Mouse (Mus musculus): ENCODE results near the gene Nipal1. TPM values are rescaled to one million over a fixed set of nuclear protein-coding genes. Genes with fewer than 3 reads are reported as not detected.
A peak's percentile ranks its signal among the peaks of the same experiment; 100 is the strongest.

Nipal1 gene
- total RNA-seq (2022): 1 to 10 TPM in 1 of 4 experiments, under 1 TPM in 3; 0.24 to 3.5 (median 0.60) TPM

DNA sequence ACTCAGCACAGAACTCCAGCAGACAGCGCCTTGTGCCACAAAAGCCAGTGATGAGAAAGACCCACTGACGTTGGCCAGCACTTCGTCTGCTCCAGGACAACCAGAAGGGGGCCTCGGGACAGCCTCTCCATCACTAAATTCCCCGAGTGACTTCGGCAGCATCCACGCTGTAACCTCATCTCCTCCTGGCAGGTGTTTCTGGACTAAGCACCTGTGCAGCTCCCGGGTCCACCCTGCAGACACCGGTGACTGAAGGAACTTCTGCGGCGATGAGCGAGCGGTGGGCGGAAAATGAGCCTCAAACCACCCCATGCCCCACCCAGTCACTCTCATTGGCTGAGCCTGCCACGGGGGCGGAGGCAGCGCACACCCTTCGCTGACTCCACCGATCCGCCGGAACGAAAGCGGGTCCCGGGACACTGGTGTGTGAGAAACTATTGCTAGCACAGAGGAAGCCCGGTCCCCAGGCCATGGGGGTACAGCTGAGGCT, at the start of gene Nipal1:
Nipal1 (plus strand) TSS at position 378 of the 490 bp plus-strand sequence.
- DNase-seq: peak; percentile 36

DNA sequence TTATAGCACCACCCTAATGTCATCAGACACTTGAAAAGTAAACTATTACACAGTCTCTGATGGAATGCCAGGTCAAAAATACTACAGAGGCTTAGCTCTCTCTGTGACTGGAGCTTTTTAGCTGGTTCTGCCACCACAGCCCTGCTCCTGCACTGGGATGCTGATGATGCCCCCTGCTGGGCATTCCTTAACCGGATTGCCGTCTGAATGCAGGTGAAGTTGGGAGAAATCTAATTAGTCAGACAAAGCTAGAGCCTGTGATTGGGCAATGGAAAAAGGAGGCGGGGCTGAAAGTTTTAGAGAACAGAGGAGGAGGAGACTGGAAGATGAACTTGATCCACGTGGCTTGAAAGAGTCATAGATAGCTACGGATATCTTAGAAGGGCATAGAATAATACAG, 46.6 kb upstream of the Nipal1 start:
- peak; percentile 31 for DNase-seq

DNA sequence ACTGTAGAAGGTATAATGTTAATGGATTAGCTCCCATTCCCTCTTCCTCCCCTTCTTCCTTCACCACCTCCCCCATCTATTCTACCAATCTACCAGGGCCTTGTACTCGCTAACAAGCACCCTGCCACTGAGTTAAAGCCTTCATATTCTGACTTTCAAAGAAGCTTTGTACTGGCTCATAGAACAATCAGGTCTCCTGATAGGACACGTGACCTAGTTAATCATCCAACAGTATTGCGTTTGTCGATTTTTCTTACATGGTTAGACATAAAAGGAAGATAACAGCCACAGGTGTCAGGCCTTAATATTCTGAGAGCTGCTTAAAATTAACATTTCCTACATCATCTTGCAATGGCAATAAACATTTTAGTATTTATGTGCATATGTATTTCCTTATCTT, 44.5 kb upstream of the Nipal1 start:
- no peak for DNase-seq

DNA sequence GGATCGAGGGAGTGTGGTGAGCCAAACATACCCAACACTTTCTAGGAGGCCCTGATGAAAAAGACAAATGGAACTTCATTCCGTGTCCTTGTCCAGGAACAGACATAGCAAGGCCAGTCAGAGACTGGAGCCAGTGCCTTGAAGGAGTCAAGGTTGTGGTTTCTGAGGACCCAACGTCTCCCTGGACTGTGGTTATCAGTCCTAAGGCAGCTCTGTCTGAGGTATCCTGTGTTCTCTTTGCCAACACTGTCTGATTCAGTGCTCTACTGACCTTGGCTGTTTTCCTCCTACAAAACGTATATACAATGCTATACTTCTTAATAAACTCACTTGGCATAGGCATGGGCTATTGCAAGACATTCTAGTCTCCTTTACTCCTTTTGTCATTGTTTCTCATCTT, 30.2 kb upstream of the Nipal1 start:
- DNase-seq: peak; percentile 6

DNA sequence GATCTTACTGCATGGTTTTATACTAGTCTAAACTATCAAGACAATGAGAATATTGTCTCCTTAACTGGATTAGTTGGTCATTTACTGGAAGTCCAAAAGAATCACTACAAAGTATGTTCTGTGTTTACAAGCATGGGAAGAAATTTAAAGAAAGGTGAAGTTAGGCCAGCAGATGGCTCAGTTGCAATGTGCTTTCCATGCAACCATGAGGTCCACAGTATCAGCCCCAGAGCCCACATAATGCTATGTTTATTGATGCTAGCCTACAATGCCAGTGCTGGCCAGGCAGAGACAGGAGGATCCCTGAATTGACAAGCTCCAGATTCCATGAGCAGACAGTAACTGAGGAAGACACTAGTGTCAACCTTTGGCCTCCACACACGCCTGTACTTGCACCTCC, 26.6 kb upstream of the Nipal1 start:
- no peak for DNase-seq

DNA sequence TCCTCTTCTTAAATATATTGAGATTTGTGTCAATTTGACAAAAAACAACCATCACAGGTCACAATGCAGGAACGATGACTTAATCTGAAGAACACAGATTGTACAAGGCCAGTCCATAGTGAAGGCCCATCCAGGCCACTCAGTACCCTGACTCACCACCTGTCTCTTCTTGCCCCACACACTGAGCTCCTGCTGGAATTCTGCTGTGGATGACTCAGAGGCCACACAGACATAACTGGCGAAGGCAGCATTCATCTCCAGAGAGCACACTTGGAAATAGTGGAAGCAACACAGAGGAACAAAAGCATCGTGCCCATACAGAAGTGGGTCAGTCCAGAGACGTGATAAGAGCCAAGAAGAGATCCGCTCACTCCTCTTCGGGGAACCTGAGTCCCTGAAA, 17.6 kb upstream of the Nipal1 start:
- peak; percentile 61 for DNase-seq

DNA sequence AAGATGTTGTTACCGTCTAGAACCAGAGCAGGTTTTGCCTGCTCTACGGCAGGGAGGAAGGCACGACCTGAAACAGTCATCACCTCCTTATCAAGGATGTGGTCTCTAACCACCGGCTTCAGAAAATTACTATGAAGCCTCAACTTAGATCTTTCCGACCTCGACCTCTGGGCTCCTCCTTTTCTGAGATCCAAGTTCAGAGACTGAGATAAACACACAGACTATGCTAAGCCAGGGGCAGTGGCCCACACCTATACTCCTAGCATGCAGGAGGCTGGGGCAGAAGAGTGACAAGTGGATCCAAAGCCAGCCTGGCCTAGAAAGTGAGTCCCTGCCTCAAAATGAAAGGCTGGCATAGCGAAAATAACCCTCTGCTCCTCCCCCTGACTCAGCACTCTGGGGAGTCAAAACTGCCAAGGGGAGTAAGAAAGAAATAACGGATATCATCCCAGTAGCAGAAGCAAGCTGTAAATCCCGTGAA, 12.8 kb upstream of the Nipal1 start:
- DNase-seq: no peak

DNA sequence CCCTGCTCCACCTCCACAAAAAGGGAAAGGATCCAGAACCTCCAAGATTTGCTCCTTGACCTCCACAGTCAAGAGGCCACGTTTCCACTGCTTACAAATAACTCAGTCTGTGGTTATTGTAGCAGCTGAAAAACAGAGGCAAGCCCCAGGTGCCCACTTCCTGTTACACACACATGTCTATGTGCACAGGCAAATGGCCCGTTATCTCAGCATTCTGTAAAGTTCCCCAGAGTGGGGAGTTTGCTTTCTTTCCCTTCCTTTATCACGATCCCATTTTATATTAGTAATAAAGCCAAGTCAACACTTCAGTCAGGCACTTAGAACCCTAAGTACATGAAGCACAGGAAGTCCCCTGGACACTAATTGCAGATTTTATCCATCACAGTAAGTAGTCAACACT, 11.5 kb upstream of the Nipal1 start:
- no peak for DNase-seq

DNA sequence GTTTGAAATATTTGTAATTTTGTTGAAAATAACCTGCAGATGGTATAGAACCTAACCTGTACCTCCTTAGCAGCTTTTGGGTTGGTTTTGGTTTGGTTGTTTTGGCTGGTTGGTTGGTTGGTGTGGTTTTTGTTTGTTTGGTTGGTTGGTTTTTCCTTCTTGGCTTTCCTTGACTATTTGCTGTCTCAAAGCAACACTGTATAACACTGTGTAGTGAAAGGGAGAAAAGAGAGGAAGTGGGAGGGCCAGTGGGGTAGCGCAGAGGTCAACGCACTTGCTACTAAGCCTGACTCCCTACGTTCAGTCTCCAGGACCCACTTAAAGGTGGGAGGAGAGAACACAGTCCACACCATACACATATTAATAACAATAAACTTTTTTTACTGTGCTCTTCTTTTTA, 11.0 kb upstream of the Nipal1 start:
- no peak for DNase-seq

DNA sequence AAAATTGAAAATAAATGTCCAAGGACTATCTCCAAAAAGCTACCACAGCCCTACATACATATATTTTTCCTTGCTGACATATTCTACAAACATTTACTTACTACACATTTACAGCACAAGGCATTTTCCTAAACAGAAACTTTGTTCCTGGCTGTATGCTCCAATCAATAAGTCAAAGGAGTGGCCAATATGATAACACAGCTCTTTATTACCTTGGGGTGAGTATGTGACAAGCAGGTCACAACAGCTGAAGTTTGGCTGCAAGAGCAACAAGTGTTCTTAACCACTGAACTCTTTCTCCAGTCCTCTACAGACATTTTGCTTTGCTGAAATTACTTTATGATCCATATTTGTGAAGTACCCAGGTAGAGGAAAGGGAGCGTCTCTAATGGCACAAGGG, 7.5 kb upstream of the Nipal1 start:
- DNase-seq: no peak

DNA sequence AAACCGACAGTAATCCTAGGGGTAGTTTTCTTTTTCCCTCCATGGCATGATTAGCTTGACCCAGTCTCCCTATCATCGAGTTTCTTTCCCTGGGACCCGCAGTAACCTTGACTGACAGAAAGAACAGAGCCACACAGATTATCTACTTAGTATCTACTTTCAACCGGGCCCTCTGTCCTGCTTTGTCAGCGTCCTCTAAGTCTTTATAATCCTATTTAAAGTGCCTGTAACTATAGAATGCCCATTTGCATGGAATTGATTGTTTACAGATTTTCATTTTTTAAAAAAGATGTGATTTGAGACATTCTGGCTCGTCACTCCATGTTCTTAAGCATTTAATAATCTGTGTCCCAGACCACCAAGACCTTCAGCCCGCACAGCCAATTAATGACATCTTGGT, 3.9 kb upstream of the Nipal1 start:
- no peak for DNase-seq

DNA sequence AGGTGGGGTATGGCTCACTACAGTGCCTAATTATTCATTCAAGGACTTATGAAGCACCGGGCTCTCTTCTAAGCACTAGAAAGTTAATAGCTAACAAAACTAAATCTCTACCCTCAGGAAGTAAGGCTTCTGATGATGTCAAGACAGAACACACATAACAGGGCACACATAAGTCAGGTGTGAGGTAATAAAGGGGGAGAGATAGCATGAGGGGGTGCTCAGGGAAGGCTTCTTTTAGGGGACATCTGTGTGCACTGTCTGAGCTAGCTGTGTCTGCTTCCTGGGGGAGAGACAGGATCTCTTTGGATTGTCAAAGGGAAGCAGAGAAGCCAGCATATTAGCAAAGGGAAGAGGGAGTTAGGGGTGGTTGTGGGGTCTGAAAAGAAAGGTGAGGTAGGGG, 3.4 kb upstream of the Nipal1 start, which contains the start of gene Cnga1:
Cnga1 (minus strand) TSS at position 101 of the 400 bp plus-strand sequence.
- no peak for DNase-seq

DNA sequence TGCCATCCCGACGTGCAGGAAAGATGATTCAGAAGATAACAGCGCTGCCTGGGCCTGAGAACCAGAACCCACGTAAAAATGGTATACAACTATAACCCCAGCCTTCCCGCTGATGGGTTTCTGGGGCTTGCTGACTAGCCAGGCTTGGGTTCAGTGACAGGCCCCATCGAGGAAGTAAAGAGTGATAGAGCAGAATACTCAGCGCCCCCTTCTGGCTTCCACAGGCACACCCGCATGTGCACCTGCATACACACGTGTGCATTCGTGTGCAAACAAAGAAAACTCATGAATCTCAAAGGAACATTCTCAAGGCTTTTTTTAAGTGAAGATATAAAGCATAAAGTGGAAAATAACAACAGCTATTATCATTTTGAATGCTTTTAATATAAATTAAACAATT, 1.5 kb upstream of the Nipal1 start:
- DNase-seq: no peak

DNA sequence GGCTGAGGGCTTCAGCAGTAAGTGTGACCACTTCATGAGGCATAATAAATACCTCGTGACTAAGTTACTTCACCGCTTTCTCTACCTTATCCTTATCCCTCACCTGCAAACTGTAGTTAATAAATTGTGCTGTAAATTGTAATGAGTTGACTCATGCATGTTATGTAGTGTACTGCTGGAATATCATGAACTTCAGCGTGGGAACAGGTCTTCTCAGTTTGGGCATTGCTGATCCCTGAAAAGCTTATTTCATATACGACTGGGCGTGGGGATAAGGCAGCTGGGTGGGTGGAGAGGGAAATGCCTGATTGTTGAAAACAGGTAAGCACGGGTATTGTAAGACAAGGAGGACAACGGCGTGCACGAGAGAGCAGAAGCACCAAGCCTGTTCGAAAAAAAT, 599 bp upstream of the Nipal1 start:
- no peak for DNase-seq

DNA sequence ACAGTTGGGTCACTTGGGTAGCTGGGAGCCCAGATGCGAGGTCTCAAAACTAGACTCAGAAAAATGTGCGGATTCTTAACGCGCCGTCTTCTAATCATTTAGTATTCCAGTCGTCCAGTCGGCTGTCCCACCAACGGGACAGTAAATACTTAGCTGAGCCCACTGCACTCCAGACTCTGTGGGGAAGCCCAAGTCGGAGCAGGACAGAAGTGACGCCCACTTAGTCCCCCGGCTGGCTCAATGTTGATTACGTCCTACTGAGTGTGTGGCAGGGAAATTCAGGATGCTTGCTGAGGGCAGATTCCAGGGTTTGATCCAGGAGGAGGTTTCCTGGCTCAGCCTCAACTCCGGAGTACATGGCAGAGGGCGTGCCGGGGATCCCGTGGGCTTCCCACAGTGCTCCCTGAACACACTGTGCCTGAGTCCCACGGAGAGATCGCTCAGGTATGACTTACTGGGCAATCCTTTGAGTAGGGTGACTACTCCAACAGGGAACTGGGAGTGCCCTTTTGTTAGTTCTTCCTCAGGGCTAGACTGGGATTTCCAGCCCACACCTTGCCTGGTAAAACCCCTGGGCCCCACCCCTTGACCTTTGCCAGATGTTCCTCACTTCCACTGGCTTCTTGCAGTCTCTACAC, 482 bp downstream of the Nipal1 start:
- DNase-seq: no peak

DNA sequence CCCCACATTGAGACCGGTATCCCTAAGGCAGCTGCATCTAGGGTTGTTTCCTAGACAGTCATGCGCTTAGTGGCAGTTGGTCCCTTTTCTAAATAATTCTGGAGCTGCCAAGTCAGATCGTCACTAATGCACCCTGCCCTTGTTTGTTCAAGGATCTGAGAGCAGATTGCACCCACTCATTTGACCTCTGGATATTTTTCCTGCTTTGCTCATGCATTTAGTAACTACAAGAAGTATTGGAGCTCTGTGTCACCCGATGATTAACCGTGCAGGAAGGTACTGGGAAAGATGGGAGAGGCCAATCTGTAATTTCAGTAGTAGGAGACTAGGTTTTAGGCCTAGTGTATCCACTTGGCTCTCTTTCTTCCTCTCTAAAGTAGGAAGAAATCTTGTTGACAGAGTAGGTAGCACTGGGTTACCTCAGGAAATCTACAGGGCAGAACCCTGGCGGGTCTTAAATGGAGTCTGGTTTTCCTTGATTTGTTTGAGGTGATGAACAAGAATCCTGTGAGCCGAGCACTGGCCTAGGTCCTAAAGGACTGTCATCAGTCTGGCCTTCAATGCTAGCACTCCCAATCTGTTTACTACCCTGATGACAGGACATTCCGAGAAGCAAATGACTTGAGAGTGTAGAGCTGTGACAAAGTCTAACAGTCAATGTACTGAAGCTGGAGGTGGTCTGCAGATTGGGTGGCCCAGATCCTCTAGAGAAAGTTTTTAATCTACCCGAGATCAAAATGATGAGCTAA, 1.6 kb downstream of the Nipal1 start:
- DNase-seq: peak; percentile 34

DNA sequence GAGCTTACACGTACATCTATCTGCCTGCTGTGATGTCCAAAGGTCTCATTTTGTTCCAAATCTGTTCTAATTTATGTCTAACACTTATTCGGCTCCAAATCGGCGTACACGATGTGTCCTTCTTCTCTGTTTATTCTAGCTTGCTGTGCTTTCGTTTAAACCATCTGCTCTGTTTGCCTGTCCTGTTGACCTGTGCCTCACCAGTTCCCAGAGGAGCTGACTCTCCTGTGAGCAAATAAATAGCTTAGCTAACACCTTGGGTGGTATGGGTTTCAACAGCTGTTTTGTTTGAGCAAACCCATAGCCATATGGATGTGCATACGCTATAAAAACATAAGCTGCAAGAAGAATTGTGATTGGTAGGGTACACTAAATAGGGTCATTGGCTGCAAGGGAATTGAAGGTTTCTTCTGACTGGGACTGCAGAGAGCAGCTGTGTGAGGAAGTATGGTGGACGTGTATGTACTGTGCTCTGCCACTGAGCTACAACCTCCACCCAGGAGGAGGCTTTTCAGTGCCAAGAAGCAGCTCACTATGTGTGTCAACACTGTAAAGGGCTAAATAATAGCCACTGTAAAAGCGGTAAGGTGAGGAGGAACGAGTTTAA, 5.6 kb downstream of the Nipal1 start:
- DNase-seq: no peak

DNA sequence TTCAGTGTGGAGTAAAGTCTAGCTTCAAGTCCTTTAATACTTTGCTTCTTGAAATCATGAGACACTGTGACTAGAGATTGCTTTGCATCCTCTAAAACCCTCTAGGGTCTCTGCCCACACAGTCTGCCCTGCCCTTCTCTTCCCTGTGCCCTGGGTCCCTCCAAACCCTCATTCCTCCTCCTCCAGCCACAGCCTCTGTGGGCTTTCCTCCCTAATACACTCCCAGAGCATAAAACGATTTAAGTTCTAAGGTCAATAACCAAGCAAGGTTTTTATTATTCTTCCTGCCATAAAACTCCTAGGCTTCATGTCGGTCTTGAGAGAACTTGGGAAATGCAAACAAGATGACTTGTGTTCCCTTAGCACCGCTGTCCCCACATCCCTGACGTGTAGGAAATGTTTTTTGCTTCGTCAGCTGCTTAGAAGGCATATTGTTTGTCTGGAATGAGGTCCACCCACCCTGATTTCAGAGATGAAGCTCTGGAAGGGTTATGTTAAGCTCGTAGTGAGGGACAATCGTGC, 8.7 kb downstream of the Nipal1 start:
- no peak for DNase-seq

DNA sequence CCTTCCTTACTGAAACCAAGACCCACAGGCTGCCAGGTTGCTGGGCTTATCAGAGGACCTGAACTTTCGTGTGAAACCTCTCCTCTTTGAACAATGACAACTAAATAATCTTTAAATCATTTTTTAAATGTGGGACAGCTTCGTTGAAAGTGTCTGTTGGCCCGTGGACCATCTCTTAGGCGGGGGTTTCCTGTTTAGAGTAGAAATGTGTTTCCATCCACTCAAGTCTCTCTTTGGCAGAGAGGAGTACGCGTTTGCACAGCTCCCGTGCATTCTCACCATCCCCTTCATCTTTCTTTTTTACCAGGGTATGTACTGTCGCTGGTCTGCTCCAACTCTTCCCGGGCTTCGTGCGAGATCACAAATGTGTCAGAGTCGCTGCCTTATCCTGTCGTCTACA, 10.8 kb downstream of the Nipal1 start:
- DNase-seq: no peak

DNA sequence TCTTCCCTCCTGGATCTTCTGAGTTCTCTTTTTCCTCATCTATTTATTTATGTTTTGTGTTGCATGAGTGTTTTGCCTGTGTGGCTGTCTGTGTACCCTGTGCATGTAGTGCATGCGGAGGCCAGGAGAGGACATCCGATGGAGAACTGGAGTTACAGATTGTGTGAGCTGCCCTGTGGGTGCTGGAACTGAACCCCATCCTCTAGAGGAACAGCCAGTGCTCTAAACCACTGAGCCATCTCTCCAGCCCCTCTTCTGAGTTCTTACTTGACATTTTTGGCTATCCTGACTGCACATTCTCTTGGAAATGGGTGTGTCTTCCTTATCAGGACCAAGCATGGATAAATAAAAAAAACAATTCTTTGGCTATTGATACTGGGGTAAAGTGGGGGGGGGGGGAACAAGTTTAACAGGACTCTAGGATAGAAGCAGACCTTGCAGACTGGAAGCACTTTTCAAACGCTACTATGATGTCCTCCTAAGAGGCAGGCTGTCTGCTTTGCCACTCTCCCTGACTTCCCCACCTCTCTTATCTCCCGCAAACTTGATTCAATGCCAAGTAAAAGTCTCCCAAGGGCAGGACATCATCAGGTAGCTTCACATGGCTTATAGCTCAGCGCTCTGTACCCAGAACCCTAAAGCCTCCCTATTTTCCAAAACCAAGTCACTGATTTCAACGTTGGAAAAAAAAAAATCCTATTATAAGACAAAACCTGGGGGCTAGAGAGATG, 13.6 kb downstream of the Nipal1 start:
- no peak for DNase-seq

DNA sequence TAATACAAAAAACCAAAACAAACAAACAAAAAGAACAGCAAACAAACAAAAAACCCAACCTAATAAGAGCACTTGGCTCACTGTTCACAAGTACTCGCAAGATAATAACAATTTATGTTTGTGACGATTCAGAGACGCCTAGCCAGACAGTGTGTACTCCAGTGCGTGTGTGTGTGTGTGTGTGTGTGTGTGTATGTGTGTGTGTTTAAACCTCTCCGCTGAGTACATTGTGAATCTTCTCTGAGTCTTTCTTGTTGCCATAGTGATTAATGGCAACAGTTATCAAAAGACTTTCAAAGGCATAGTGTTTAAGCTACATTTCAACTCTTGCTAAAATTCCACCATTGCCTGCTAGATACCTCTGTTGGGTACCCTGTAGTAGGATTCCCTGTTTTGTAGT, 16.5 kb downstream of the Nipal1 start:
- no peak for DNase-seq

DNA sequence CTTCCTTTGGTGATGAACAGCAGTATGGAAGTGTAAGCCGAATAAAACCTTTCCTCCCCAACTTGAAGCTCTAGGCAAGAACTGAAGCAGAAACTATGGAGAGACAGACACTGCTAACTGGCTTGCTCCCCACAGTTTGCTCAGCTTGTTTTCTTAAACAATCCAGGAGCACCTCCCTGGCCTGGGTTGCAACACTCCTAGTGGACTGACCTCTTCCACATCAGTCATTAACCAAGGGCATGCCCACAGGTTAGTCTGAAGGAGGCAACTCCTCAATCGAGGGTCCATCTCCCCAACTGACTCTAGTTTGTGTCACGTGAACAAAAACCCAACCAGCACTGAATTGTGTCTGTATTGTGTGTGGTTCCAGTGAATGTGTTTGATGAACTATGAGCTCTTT, 17.3 kb downstream of the Nipal1 start:
- DNase-seq: no peak

DNA sequence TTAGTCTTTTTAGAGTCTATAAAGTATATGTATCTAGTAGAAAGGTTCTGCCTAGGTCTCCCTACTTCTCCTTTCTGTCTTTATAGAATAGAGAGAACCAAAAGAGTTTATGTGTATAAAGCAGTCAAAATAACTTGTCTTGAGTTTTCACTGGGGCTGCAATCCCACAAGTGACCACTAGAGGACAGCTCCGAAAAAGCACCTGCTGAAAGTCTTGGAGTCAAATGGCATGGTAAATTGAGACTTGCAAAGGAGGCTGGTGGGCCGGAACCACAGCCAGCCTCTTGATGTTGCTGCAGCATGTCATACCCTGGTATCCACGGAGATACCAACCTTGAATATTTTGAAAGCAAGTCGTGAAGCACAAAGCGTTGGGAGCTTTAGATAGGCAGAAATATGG, 17.7 kb downstream of the Nipal1 start:
- no peak for DNase-seq

Data from adrenal gland, adult 8-10 months (tissue).